Mouse (Mus musculus) embryonic facial prominence, embryonic 10.5 days (tissue): ENCODE results near the gene Tmem211. TPM values are rescaled to one million over a fixed set of nuclear protein-coding genes. Genes with fewer than 3 reads are reported as not detected.

Source experiments
- DNase-seq: peaks from one replicate; pipeline ENCODE4 v3.0.0-alpha.2; 2017; ENCODE audit warnings: low spot score
- H3K27ac ChIP-seq: fragments of 300-500 bp; sonication (generic); replicated peaks from 2 replicates; pipeline ENCODE4 v1.5.1; 2016; ENCODE audit warnings: mild to moderate bottlenecking
- H3K27me3 ChIP-seq: fragments of 300-500 bp; sonication (generic); replicated peaks from 2 replicates; pipeline ENCODE4 v1.6.1; 2016; ENCODE audit warnings: low read depth, mild to moderate bottlenecking; ENCODE audit not compliant: poor library complexity, severe bottlenecking
- H3K36me3 ChIP-seq: fragments of 300-500 bp; sonication (generic); replicated peaks from 2 replicates; pipeline ENCODE4 v1.6.1; 2016; ENCODE audit warnings: mild to moderate bottlenecking, moderate library complexity
- H3K4me1 ChIP-seq: fragments of 300-500 bp; sonication (generic); 2 replicates; pipeline ENCODE4 v1.6.1; 2016
- H3K4me3 ChIP-seq: fragments of 300-500 bp; sonication (generic); 2 replicates; pipeline ENCODE4 v1.5.1; 2016; ENCODE audit warnings: mild to moderate bottlenecking, moderate library complexity
- H3K9me3 ChIP-seq: fragments of 300-500 bp; sonication (generic); 2 replicates; pipeline ENCODE4 v1.6.1; 2016; ENCODE audit warnings: mild to moderate bottlenecking
- WGBS: fragments of 180-500 bp; shearing (Covaris S2); methylation state at CpG from one replicate; pipeline ENCODE4 v1.1.7; 2016; 5-methylcytosine and 5-hydroxymethylcytosine counted together
- polyA plus RNA-seq: library from polyadenylated mRNA; unstranded; fragments of >200 nt; fragmentation: Nextera tagmentation; extraction: Ambion mirVana; gene quantifications from 2 replicates; pipeline ENCODE4 v1.2.1, GENCODE M21; 2016

Tmem211 gene
- polyA plus RNA-seq, 1 experiment from 2014 or later, result 0.46 TPM

DNA sequence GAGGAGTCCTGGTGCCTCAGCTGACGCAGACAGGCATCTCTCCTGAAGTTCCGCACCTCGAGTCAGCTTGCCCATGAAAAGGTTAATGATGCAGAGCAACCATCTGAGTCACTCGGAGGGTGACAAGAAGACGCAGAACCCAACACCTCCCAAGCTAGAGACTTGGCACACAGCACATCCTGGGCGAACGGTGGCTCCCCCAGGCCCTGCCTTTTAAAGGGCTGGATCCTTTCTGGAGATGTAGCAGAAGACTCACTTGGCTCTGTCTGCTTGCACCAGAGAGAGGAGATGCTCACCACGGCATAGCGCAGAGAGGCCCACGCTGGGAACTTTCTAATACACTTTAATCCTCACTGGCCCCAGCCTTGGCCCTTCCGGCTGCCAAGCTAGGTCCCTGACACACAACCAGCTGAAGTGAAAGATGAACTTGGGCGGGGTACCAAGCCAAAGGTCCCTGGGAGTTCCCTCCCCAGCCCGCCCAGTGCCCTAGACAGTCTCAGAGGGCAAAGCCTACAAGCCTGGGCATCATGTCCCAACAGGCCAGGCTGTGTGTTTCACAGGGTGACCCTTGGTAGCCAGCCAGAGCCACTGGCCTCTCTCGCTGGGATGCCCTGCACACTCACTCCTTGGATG lies 10.3 kb upstream of the Tmem211 start:
- H3K36me3 ChIP-seq, result no peaks in the 10 kb centered on the region
- H3K27me3 ChIP-seq, result peaks cover 23% of the 10 kb centered on the region
- no peak for DNase-seq
- WGBS, result 82% methylated on average over 14 of the region's 14 CpGs
- H3K27ac ChIP-seq, result no peak overlapping the region
- no peak overlapping the region for H3K4me3 ChIP-seq
- H3K9me3 ChIP-seq, result no peaks in the 10 kb centered on the region
- H3K4me1 ChIP-seq, result peaks cover 54% of the 10 kb centered on the region

DNA sequence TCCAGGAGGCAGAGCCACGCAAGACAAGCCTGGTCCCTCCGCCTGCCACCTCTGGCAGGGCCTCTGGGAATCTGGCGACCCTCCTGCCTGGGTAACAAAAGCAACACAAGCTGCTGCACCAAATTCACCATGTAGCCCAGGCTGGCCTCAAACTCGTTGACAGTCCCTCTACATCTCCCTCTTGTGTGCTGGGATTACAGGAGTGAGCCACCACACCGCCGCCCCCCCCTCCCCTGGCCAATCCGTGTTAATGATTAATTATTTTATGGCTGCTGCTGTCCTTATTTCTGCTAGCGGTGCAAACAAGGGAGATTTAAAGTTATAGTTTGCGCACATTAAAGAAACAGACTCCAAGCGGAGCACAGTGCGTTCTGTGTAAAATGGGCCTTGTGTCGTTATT lies 9.6 kb upstream of the Tmem211 start:
- Histone ChIP-seq H3K27me3 (peaks cover 23% of the 10 kb centered on the region), H3K36me3 (no peaks in the 10 kb centered on the region), H3K4me3 (no peak overlapping the region), H3K9me3 (no peaks in the 10 kb centered on the region), H3K4me1 (peaks cover 51% of the 10 kb centered on the region), H3K27ac (no peak overlapping the region)
- 88% methylated on average over 12 of the region's 12 CpGs for WGBS
- no peak for DNase-seq

GRCm38 (mm10) chr5:113218617-113219235 lies 8.0 kb upstream of the Tmem211 start:
- Histone ChIP-seq H3K27ac (no peak overlapping the region), H3K27me3 (peaks cover 23% of the 10 kb centered on the region), H3K4me1 (peaks cover 45% of the 10 kb centered on the region), H3K36me3 (no peaks in the 10 kb centered on the region), H3K4me3 (no peak overlapping the region), H3K9me3 (no peaks in the 10 kb centered on the region)
- no peak for DNase-seq
- 72% methylated on average over 17 of the region's 17 CpGs for WGBS

DNA sequence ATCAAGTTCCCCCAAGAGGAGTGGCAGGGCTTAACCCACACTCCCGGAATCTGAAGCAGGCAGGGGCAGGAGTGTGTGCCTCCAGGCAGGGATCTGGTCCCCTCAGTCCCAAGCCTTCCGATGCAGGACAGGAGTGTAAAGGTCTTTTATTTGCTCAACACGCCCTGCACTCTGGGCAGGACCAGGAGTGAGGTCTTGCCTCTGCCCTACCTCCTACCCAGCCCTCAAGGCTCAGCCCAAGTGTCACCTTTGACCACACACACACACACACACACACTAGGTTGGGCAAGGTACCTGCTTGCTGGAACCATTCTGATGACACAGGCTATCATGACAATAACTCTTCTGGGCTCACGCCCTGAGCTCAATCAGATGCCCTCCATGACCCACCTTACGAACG lies 7.3 kb upstream of the Tmem211 start:
- Histone ChIP-seq H3K27ac (no peak overlapping the region), H3K27me3 (peaks cover 23% of the 10 kb centered on the region), H3K4me1 (peaks cover 39% of the 10 kb centered on the region), H3K9me3 (no peaks in the 10 kb centered on the region), H3K4me3 (no peak overlapping the region), H3K36me3 (no peaks in the 10 kb centered on the region)
- 74% methylated on average over 6 of the region's 6 CpGs for WGBS
- DNase-seq, result no peak

- Histone ChIP-seq H3K27me3 (peaks cover 23% of the 10 kb centered on the region), H3K4me1 (peaks cover 38% of the 10 kb centered on the region), H3K27ac (no peak overlapping the region), H3K4me3 (peak overlapping the region; percentile 71), H3K36me3 (no peaks in the 10 kb centered on the region), H3K9me3 (no peaks in the 10 kb centered on the region)
- DNase-seq, result no peak
- WGBS, result 66% methylated on average over 7 of the region's 7 CpGs
Measured at GRCm38 (mm10) chr5:113219876-113220275, 6.8 kb upstream of the Tmem211 start.

DNA sequence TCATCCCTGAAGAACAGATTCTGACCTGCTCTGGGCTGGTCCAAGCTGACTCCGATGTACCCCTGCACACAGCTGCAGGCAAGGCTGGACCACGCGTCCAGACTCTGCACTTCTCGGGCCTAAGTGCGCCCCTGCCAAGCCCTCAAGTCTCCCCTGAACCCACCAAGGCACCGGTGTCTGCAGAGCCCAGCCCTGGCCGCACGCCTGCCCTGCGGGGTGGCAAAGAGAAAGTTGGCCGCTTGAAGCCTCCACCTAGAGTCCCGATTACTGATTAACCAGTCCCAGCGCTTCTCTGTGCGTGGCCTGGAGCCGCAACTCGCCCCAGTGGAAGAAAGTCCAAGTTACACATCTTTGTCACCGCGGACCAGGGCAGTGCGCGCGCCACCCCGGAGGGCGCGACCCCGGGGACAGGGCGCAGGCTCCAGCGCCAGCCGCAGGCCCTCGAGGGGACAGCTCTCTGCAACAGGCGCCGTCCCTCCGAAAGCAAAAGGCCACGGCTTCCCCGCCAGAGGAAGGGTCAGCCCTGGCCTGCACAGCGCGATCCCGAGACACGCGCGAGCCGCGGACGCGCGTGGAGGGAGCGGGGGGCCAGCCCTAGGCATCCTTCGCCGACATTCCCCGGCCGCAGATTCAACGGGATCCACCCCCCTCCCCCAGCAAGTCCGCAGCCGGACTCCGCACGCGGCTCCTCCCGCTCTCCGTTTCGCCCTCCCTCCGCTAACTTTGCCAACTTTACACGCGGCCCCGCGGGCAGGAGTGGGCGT lies 6.1 kb upstream of the Tmem211 start:
- Histone ChIP-seq H3K36me3 (no peaks in the 10 kb centered on the region), H3K27me3 (peaks cover 23% of the 10 kb centered on the region), H3K9me3 (no peaks in the 10 kb centered on the region), H3K4me1 (peaks cover 45% of the 10 kb centered on the region), H3K27ac (peak overlapping the region; percentile 76), H3K4me3 (peak overlapping the region; percentile 71)
- WGBS, result 2% methylated on average over 64 of the region's 64 CpGs
- peak; percentile 55 for DNase-seq

DNA sequence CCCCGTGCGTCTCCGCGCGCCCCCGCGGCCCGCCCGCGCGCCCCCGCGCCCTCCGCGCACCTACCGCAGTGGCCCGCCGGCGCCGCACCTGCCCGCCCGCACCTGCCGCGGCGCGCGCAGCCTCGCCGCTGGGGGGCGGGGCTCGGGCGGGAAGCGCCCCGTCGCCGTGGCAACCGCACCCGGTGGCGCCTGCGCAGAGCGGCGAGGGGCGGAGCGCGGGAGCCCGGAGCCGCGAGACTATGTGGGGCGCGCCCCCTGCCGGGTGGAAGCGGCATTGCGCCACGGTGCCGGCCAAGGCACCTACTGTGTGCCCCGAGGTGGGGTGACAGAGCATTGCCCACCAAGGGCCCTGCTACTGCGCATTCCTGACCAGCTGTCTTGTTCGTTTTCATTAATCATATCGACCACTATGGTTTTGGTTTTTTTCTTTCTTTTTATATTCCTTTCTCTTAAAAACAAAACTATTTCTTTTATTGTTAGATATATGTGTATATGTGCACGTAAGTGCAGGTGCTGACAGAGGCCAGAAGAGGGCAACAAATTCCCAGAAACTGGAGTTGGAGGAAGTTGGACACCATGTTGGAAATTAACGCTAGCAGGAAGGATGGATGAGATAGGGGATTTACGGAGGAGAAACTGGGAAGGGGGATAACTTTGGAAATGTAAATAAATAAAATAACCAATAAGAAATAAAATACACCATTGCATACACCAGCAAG lies 5.4 kb upstream of the Tmem211 start, which contains the start of gene 2900026A02Rik:
TSS of gene 2900026A02Rik (minus strand) at position 90 of the 719 bp plus-strand sequence.
- H3K4me1 ChIP-seq, result peaks cover 52% of the 10 kb centered on the region
- H3K9me3 ChIP-seq, result no peaks in the 10 kb centered on the region
- peak within 1 kb of the TSS; percentile 76 for H3K27ac ChIP-seq
- peak; percentile 82 for DNase-seq
- WGBS, result 8% methylated on average over 62 of the region's 62 CpGs
- H3K4me3 ChIP-seq, result peak within 1 kb of the TSS; percentile 71
- H3K36me3 ChIP-seq, result no peaks in the 10 kb centered on the region
- peaks cover 23% of the 10 kb centered on the region for H3K27me3 ChIP-seq

DNA sequence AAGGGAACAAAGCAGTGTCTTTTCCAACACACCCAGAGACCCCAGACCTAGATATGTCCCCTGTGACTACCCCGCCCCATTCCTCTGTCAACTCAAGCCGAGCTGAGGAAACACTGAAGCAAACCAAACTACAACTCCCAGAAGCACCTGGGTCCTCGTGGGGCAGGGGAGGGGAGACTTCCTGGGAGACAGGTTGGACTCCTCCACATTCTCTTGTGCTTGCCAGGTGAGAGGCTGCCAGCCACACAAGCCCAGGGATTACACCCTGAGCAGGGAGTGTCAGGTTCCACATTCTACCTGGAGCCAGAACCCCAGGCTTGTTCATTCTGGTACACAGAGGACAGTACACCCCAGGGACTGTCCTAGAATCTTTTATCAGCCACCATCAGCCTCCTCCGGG lies 2.8 kb upstream of the Tmem211 start:
- WGBS, result 52% methylated on average over 4 of the region's 4 CpGs
- H3K27me3 ChIP-seq, result peaks cover 20% of the 10 kb centered on the region
- H3K36me3 ChIP-seq, result no peaks in the 10 kb centered on the region
- peaks cover 50% of the 10 kb centered on the region for H3K4me1 ChIP-seq
- no peak for DNase-seq
- no peaks in the 10 kb centered on the region for H3K9me3 ChIP-seq
- H3K4me3 ChIP-seq, result no peak overlapping the region
- H3K27ac ChIP-seq, result peak overlapping the region; percentile 48

DNA sequence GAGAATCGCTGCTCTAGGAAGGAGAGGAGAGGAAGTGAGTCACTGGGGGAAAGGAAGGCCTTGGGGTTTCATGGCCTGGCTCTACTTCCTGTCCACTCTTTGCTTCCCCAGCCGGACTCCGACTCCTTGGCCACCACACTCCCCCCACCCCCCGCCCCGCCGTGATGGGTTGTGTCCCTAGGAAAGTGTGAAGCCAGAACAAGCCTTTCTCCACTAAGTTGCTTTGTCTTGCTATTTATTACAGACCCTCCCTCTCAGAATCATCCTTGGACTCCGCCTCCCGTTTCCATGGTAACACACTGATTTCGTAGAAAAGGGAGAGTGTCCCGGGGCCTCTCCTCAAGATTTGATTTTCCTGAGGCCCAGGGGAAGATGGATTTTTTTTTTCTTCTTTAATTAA lies 1.4 kb upstream of the Tmem211 start:
- H3K4me1 ChIP-seq, result peaks cover 36% of the 10 kb centered on the region
- H3K4me3 ChIP-seq, result peak overlapping the region; percentile 48
- H3K27me3 ChIP-seq, result peaks cover 6% of the 10 kb centered on the region
- no peaks in the 10 kb centered on the region for H3K36me3 ChIP-seq
- 16% methylated on average over 10 of the region's 10 CpGs for WGBS
- no peaks in the 10 kb centered on the region for H3K9me3 ChIP-seq
- peak overlapping the region; percentile 76 for H3K27ac ChIP-seq
- DNase-seq, result peak; percentile 68

GRCm38 (mm10) chr5:113225686-113226435 lies 848 bp upstream of the Tmem211 start:
- Histone ChIP-seq H3K4me1 (peaks cover 30% of the 10 kb centered on the region), H3K27me3 (peaks cover under 1% of the 10 kb centered on the region), H3K9me3 (no peaks in the 10 kb centered on the region), H3K36me3 (no peaks in the 10 kb centered on the region), H3K27ac (peak overlapping the region; percentile 81), H3K4me3 (peak overlapping the region; percentile 48)
- peak; percentile 67 for DNase-seq
- WGBS, result 15% methylated on average over 25 of the region's 25 CpGs

DNA sequence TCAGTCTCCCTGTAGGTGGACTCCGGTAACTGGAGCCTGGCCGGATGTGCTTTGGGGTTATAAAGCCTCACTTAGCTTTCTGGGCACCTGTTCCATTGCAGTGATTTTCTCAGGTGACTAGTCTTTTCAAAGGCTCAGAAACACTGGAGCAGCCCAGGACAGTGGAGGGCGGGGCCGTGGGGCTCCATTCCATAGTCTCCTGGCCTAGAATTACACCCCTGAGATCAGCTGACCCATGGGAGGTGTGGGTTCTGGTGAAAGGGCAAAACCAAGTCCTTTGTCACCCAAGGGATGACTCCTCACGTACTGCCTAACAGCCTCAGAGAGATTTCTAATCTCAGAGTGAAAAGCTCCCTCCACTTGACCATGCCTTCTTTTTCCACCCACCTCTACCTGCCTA lies 3.5 kb downstream of the Tmem211 start:
- H3K4me1 ChIP-seq, result peaks cover 24% of the 10 kb centered on the region
- H3K27ac ChIP-seq, result no peak overlapping the region
- H3K36me3 ChIP-seq, result no peaks in the 10 kb centered on the region
- no peak for DNase-seq
- H3K4me3 ChIP-seq, result no peak overlapping the region
- no peaks in the 10 kb centered on the region for H3K9me3 ChIP-seq
- 71% methylated on average over 5 of the region's 5 CpGs for WGBS
- no peaks in the 10 kb centered on the region for H3K27me3 ChIP-seq
